9 mouse cellular contexts compared by ENCODE assay signal in the genomic region with DNA sequence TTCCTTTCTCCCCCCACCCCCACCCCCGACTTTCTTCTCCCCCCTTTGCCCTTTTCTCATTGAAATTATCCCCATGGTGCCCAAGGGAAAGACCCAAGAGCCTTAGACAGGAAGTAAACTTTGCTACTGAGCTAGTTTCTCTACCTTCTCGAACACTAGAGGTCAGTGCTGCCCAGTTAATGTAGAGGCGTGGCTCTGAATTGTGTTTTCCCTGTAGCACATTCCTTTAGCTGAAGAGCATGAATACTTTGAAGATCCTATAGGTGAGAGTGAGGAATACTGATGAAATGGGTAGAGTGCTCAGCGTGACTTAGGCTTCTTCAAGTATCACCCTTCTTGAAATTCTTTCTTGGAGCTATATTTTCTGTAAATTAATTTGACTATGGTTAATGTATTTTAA. TPM values are rescaled to one million over a fixed set of nuclear protein-coding genes. Genes with fewer than 3 reads are reported as not detected.
A peak's percentile ranks its signal among the peaks of the same experiment; 100 is the strongest.
DNase-seq lines count a peak whose midpoint lies in the region; ATAC-seq lines count a peak whose summit lies in the region.
"Had no signal": no experiment of that assay in that cellular context is flagged by ENCODE, and none has a peak within 500 bp of the region (broad histone marks: within the 10 kb centered on the region; RNA-seq: fewer than 3 reads in every experiment).

No protein-coding gene starts in this region.

- H3K27ac ChIP-seq in forebrain, embryonic 14.5 days (ENCODE audit: low read depth, low read length), result no peak overlapping the region
- H3K27ac ChIP-seq: liver, embryonic 14.5 days had no signal

- no peak overlapping the region for H3K4me2 ChIP-seq in forebrain, embryonic 14.5 days (ENCODE audit: low read length)

- no peaks in the 10 kb centered on the region for H3K36me3 ChIP-seq in forebrain, embryonic 14.5 days (ENCODE audit: control insufficient read depth, insufficient read depth, low read length)

- H3K9me3 ChIP-seq in forebrain, embryonic 14.5 days (replicated peaks; ENCODE audit: control insufficient read depth, low read length), result no peaks in the 10 kb centered on the region

- H3K4me1 ChIP-seq in forebrain, embryonic 14.5 days (ENCODE audit: control insufficient read depth, insufficient read depth, low read length), result no peaks in the 10 kb centered on the region

- ATAC-seq in forebrain, embryonic 14.5 days, result peak; percentile 40; the same call in 1 of the 2 replicates
- no peak for ATAC-seq in erythroid progenitor cell, adult 5-6 weeks (replicated peaks; ENCODE audit: low FRiP score, poor library complexity, severe bottlenecking)

- H3K27me3 ChIP-seq in forebrain, embryonic 14.5 days (replicated peaks; ENCODE audit: control insufficient read depth, insufficient read depth, low read length), result no peaks in the 10 kb centered on the region

- no peak overlapping the region for H3K9ac ChIP-seq in forebrain, embryonic 14.5 days (ENCODE audit: low read length)
- H3K9ac ChIP-seq: liver, embryonic 14.5 days had no signal

- no peak overlapping the region for H3K4me3 ChIP-seq in forebrain, embryonic 14.5 days (ENCODE audit: low read depth, low read length)

- DNase-seq in cerebellum, postnatal 14 days, result peak; percentile 68 to 72
- no peak for DNase-seq in cerebellum, adult 9-11 months
- peak; percentile 3 for DNase-seq in NIH3T3 (ENCODE audit: low read depth)
- peak; percentile 76 for DNase-seq in forebrain, embryonic 14.5 days (ENCODE audit: low spot score)
- peak; percentile 25 for DNase-seq in left cerebral cortex, adult 11 months (ENCODE audit: low spot score)
- DNase-seq in retina, postnatal 1 day, result peak; percentile 28
- no peak for DNase-seq in thymus, adult 18-20 months

- WGBS in forebrain, embryonic 14.5 days, result 3% methylated on average over 4 of the region's 4 CpGs

RNA-seq across cellular contexts. Expression of a gene that starts 1.6 kb away (rescaled TPM):
- polyA plus RNA-seq in forebrain, embryonic 14.5 days (2014; fragmentation: Nextera tagmentation; extraction: Ambion mirVana), result 0.72 and 1.1 TPM in 2 replicates
- not detected in 2 replicates for total RNA-seq in erythroid progenitor cell, adult 5-6 weeks (2015; ENCODE audit: low replicate concordance)
- not detected in 2 replicates for total RNA-seq in erythroid progenitor cell, adult 5-6 weeks (2017; ENCODE audit: low replicate concordance)
- polyA plus RNA-seq: liver, embryonic 14.5 days had no signal

Comparison
In these comparisons a context has a peak if more than half of its experiments do, and no peak if none do; other contexts are left out.
1. DNase-seq: peak in cerebellum, postnatal 14 days (2 of 2), NIH3T3 (single experiment), forebrain, embryonic 14.5 days (single experiment), left cerebral cortex, adult 11 months (single experiment) and retina, postnatal 1 day (single experiment); none in cerebellum, adult 9-11 months (single experiment) and thymus, adult 18-20 months (0 of 2).